Mouse (Mus musculus) megakaryocyte, embryonic 14.5 days (primary cell): Measurements from ENCODE around the gene S100a16.

Source experiments
- FLI1 ChIP-seq: IDR thresholded peaks from 2 replicates; pipeline ENCODE4 v1.6.1; 2012; ENCODE audit warnings: low read length, inconsistent platforms, mixed read lengths
- GATA1 ChIP-seq: IDR thresholded peaks from 3 replicates; pipeline ENCODE4 v1.6.1; 2012; ENCODE audit warnings: mixed read lengths, low read length, inconsistent platforms, borderline replicate concordance

GRCm38 (mm10) chr3:90575320-90575719, 38.3 kb downstream of the S100a16 start:
- TF ChIP-seq FLI1 (no peak), GATA1 (no peak)
